Mouse (Mus musculus): Measurements from ENCODE around the gene Slc44a3.

Gene Slc44a3

GRCm38 (mm10) chr3:121532176-121532575 is at the start of gene Slc44a3:
TSS of gene Slc44a3 (minus strand) at chr3:121532404.
- DNase-seq (ENCODE audit: low read depth, low spot score), result no peak

- DNase-seq (ENCODE audit: low read depth, low spot score), result no peak
These were observed 47.8 kb upstream of the Slc44a3 start for GRCm38 (mm10) chr3:121579880-121580549.

GRCm38 (mm10) chr3:121579402-121579801 is 47.2 kb upstream of the Slc44a3 start:
- no peak for DNase-seq (ENCODE audit: low read depth, low spot score)

- DNase-seq (ENCODE audit: low read depth, low spot score), result no peak
These were observed 46.5 kb upstream of the Slc44a3 start for GRCm38 (mm10) chr3:121578706-121579105.

GRCm38 (mm10) chr3:121577641-121578040 is 45.4 kb upstream of the Slc44a3 start:
- no peak for DNase-seq (ENCODE audit: low read depth, low spot score)

GRCm38 (mm10) chr3:121577032-121577591 is 44.9 kb upstream of the Slc44a3 start:
- DNase-seq (ENCODE audit: low read depth, low spot score), result no peak

- DNase-seq (ENCODE audit: low read depth, low spot score), result no peak
These were observed 44.2 kb upstream of the Slc44a3 start for GRCm38 (mm10) chr3:121576367-121576766.

- no peak for DNase-seq (ENCODE audit: low read depth, low spot score)
These were observed 42.2 kb upstream of the Slc44a3 start for GRCm38 (mm10) chr3:121574386-121574785.

- no peak for DNase-seq (ENCODE audit: low read depth, low spot score)
These were observed 41.7 kb upstream of the Slc44a3 start for GRCm38 (mm10) chr3:121573858-121574257.

GRCm38 (mm10) chr3:121571491-121571890 is 39.3 kb upstream of the Slc44a3 start:
- no peak for DNase-seq (ENCODE audit: low read depth, low spot score)

- no peak for DNase-seq (ENCODE audit: low read depth, low spot score)
These were observed 38.4 kb upstream of the Slc44a3 start for GRCm38 (mm10) chr3:121570623-121571022.

GRCm38 (mm10) chr3:121569767-121570166 is 37.6 kb upstream of the Slc44a3 start:
- no peak for DNase-seq (ENCODE audit: low read depth, low spot score)

- no peak for DNase-seq (ENCODE audit: low read depth, low spot score)
These were observed 36.8 kb upstream of the Slc44a3 start for GRCm38 (mm10) chr3:121569004-121569403.

GRCm38 (mm10) chr3:121567904-121568303 is 35.7 kb upstream of the Slc44a3 start:
- no peak for DNase-seq (ENCODE audit: low read depth, low spot score)

- no peak for DNase-seq (ENCODE audit: low read depth, low spot score)
These were observed 35.2 kb upstream of the Slc44a3 start for GRCm38 (mm10) chr3:121567337-121567900.

GRCm38 (mm10) chr3:121566901-121567300 is 34.7 kb upstream of the Slc44a3 start:
- no peak for DNase-seq (ENCODE audit: low read depth, low spot score)

- no peak for DNase-seq (ENCODE audit: low read depth, low spot score)
These were observed 29.6 kb upstream of the Slc44a3 start for GRCm38 (mm10) chr3:121561803-121562202.

GRCm38 (mm10) chr3:121560115-121560865 is 28.1 kb upstream of the Slc44a3 start:
- DNase-seq (ENCODE audit: low read depth, low spot score), result no peak

GRCm38 (mm10) chr3:121559406-121560114 is 27.4 kb upstream of the Slc44a3 start:
- DNase-seq (ENCODE audit: low read depth, low spot score), result no peak

- DNase-seq (ENCODE audit: low read depth, low spot score), result no peak
These were observed 26.7 kb upstream of the Slc44a3 start for GRCm38 (mm10) chr3:121558861-121559260.

GRCm38 (mm10) chr3:121556304-121556703 is 24.1 kb upstream of the Slc44a3 start:
- no peak for DNase-seq (ENCODE audit: low read depth, low spot score)

- no peak for DNase-seq (ENCODE audit: low read depth, low spot score)
These were observed 21.1 kb upstream of the Slc44a3 start for GRCm38 (mm10) chr3:121553294-121553693.

All from retina, postnatal 7 days (tissue).